Mouse (Mus musculus): Measurements from ENCODE around the gene Trmt1. TPM values are rescaled to one million over a fixed set of nuclear protein-coding genes. Genes with fewer than 3 reads are reported as not detected.

Trmt1 gene
- polyA plus RNA-seq, 1 experiment from 2014 or later, result 54.7 TPM

GRCm38 (mm10) chr8:84731371-84732177 is 45.5 kb downstream of the Trmt1 start:
- WGBS, result 42% methylated on average over 11 of the region's 11 CpGs
- ATAC-seq (ENCODE audit: low read depth), result peak; percentile 1; the same call in 1 of the 2 replicates
- Histone ChIP-seq H3K27me3 (ENCODE audit: control insufficient read depth, insufficient read depth, low read depth, low read length) (no peaks in the 10 kb centered on the region), H3K27ac (ENCODE audit: low read length) (peak overlapping the region; percentile 87), H3K9ac (ENCODE audit: low read length) (peak overlapping the region; percentile 58; the same call in 1 of the 2 replicates), H3K36me3 (ENCODE audit: control insufficient read depth, insufficient read depth, low read length) (peaks cover 5% of the 10 kb centered on the region; the same call in 1 of the 2 replicates), H3K4me2 (ENCODE audit: low read depth, low read length) (peak overlapping the region; percentile 17; the same call in 1 of the 2 replicates), H3K4me3 (ENCODE audit: low read length) (no peak overlapping the region), H3K9me3 (ENCODE audit: control insufficient read depth, low read length) (no peaks in the 10 kb centered on the region), H3K4me1 (replicated peaks; ENCODE audit: control insufficient read depth, insufficient read depth, low read length) (peaks cover 64% of the 10 kb centered on the region)

GRCm38 (mm10) chr8:84732545-84732944 is 46.4 kb downstream of the Trmt1 start:
- H3K9me3 ChIP-seq (ENCODE audit: control insufficient read depth, low read length), result no peaks in the 10 kb centered on the region
- H3K36me3 ChIP-seq (ENCODE audit: control insufficient read depth, insufficient read depth, low read length), result no peaks in the 10 kb centered on the region
- H3K9ac ChIP-seq (ENCODE audit: low read length), result no peak overlapping the region
- 42% methylated on average over 5 of the region's 5 CpGs for WGBS
- no peak for ATAC-seq (ENCODE audit: low read depth)
- H3K4me1 ChIP-seq (replicated peaks; ENCODE audit: control insufficient read depth, insufficient read depth, low read length), result peaks cover 57% of the 10 kb centered on the region
- peak overlapping the region; percentile 87 for H3K27ac ChIP-seq (ENCODE audit: low read length)
- H3K4me2 ChIP-seq (ENCODE audit: low read depth, low read length), result no peak overlapping the region
- H3K27me3 ChIP-seq (ENCODE audit: control insufficient read depth, insufficient read depth, low read depth, low read length), result no peaks in the 10 kb centered on the region
- H3K4me3 ChIP-seq (ENCODE audit: low read length), result no peak overlapping the region

- 37% methylated on average over 6 of the region's 6 CpGs for WGBS
- H3K27ac ChIP-seq (ENCODE audit: low read length), result peak overlapping the region; percentile 87; the same call in 1 of the 2 replicates
- H3K4me3 ChIP-seq (ENCODE audit: low read length), result no peak overlapping the region
- H3K36me3 ChIP-seq (ENCODE audit: control insufficient read depth, insufficient read depth, low read length), result no peaks in the 10 kb centered on the region
- peaks cover 58% of the 10 kb centered on the region for H3K4me1 ChIP-seq (replicated peaks; ENCODE audit: control insufficient read depth, insufficient read depth, low read length)
- ATAC-seq (ENCODE audit: low read depth), result no peak
- peak overlapping the region; percentile 29; the same call in 1 of the 2 replicates for H3K9ac ChIP-seq (ENCODE audit: low read length)
- 0 out of 2 replicates have a peak overlapping the region, but pooled peaks have one; percentile 4 for H3K4me2 ChIP-seq (ENCODE audit: low read depth, low read length)
- H3K9me3 ChIP-seq (ENCODE audit: control insufficient read depth, low read length), result no peaks in the 10 kb centered on the region
- H3K27me3 ChIP-seq (ENCODE audit: control insufficient read depth, insufficient read depth, low read depth, low read length), result no peaks in the 10 kb centered on the region
Measured at GRCm38 (mm10) chr8:84732996-84733395, 46.9 kb downstream of the Trmt1 start.

- H3K27me3 ChIP-seq (ENCODE audit: control insufficient read depth, insufficient read depth, low read depth, low read length), result no peaks in the 10 kb centered on the region
- ATAC-seq (ENCODE audit: low read depth), result no peak
Measured at GRCm38 (mm10) chr8:84733959-84734358, 47.9 kb downstream of the Trmt1 start.

GRCm38 (mm10) chr8:84734680-84735079 is 48.6 kb downstream of the Trmt1 start:
- no peaks in the 10 kb centered on the region for H3K27me3 ChIP-seq (ENCODE audit: control insufficient read depth, insufficient read depth, low read depth, low read length)
- H3K4me2 ChIP-seq (ENCODE audit: low read depth, low read length), result no peak overlapping the region
- WGBS, result 78% methylated on average over 2 of the region's 2 CpGs
- H3K36me3 ChIP-seq (ENCODE audit: control insufficient read depth, insufficient read depth, low read length), result no peaks in the 10 kb centered on the region
- H3K9ac ChIP-seq (ENCODE audit: low read length), result no peak overlapping the region
- H3K9me3 ChIP-seq (ENCODE audit: control insufficient read depth, low read length), result no peaks in the 10 kb centered on the region
- no peak overlapping the region for H3K4me3 ChIP-seq (ENCODE audit: low read length)
- no peak overlapping the region for H3K27ac ChIP-seq (ENCODE audit: low read length)
- peaks cover 68% of the 10 kb centered on the region for H3K4me1 ChIP-seq (replicated peaks; ENCODE audit: control insufficient read depth, insufficient read depth, low read length)
- no peak for ATAC-seq (ENCODE audit: low read depth)

More at GRCm38 (mm10) chr8:84733959-84734358, 47.9 kb downstream of the Trmt1 start:
- H3K4me2 ChIP-seq (ENCODE audit: low read depth, low read length), result no peak overlapping the region
- H3K4me1 ChIP-seq (replicated peaks; ENCODE audit: control insufficient read depth, insufficient read depth, low read length), result peaks cover 65% of the 10 kb centered on the region
- no peaks in the 10 kb centered on the region for H3K9me3 ChIP-seq (ENCODE audit: control insufficient read depth, low read length)
- H3K36me3 ChIP-seq (ENCODE audit: control insufficient read depth, insufficient read depth, low read length), result no peaks in the 10 kb centered on the region
- no peak overlapping the region for H3K4me3 ChIP-seq (ENCODE audit: low read length)
- no peak overlapping the region for H3K27ac ChIP-seq (ENCODE audit: low read length)
- no peak overlapping the region for H3K9ac ChIP-seq (ENCODE audit: low read length)
- WGBS, result 88% methylated on average over 6 of the region's 6 CpGs

GRCm38 (mm10) chr8:84735597-84735996 is 49.5 kb downstream of the Trmt1 start:
- H3K27me3 ChIP-seq (ENCODE audit: control insufficient read depth, insufficient read depth, low read depth, low read length), result no peaks in the 10 kb centered on the region
- no peak overlapping the region for H3K4me2 ChIP-seq (ENCODE audit: low read depth, low read length)
- H3K36me3 ChIP-seq (ENCODE audit: control insufficient read depth, insufficient read depth, low read length), result no peaks in the 10 kb centered on the region
- no peak overlapping the region for H3K27ac ChIP-seq (ENCODE audit: low read length)
- no peak overlapping the region for H3K9ac ChIP-seq (ENCODE audit: low read length)
- H3K9me3 ChIP-seq (ENCODE audit: control insufficient read depth, low read length), result no peaks in the 10 kb centered on the region
- no peak for ATAC-seq (ENCODE audit: low read depth)
- no peak overlapping the region for H3K4me3 ChIP-seq (ENCODE audit: low read length)
- 69% methylated on average over 2 of the region's 2 CpGs for whole genome bisulfite sequencing
- H3K4me1 ChIP-seq (replicated peaks; ENCODE audit: control insufficient read depth, insufficient read depth, low read length), result peaks cover 68% of the 10 kb centered on the region

GRCm38 (mm10) chr8:84736521-84736920 is 50.4 kb downstream of the Trmt1 start:
- H3K27ac ChIP-seq (ENCODE audit: low read length), result no peak overlapping the region
- no peaks in the 10 kb centered on the region for H3K27me3 ChIP-seq (ENCODE audit: control insufficient read depth, insufficient read depth, low read depth, low read length)
- no peak overlapping the region for H3K9ac ChIP-seq (ENCODE audit: low read length)
- no peak for ATAC-seq (ENCODE audit: low read depth)
- no peak overlapping the region for H3K4me3 ChIP-seq (ENCODE audit: low read length)
- peaks cover 68% of the 10 kb centered on the region for H3K4me1 ChIP-seq (replicated peaks; ENCODE audit: control insufficient read depth, insufficient read depth, low read length)
- WGBS, result 90% methylated on average over 4 of the region's 4 CpGs
- H3K36me3 ChIP-seq (ENCODE audit: control insufficient read depth, insufficient read depth, low read length), result no peaks in the 10 kb centered on the region
- no peak overlapping the region for H3K4me2 ChIP-seq (ENCODE audit: low read depth, low read length)
- H3K9me3 ChIP-seq (ENCODE audit: control insufficient read depth, low read length), result no peaks in the 10 kb centered on the region

GRCm38 (mm10) chr8:84737608-84738007 is 51.5 kb downstream of the Trmt1 start:
- 7% methylated on average over 16 of the region's 16 CpGs for WGBS
- Histone ChIP-seq H3K4me3 (ENCODE audit: low read length) (no peak overlapping the region), H3K27ac (ENCODE audit: low read length) (no peak overlapping the region), H3K9ac (ENCODE audit: low read length) (no peak overlapping the region), H3K4me1 (replicated peaks; ENCODE audit: control insufficient read depth, insufficient read depth, low read length) (peaks cover 68% of the 10 kb centered on the region), H3K9me3 (ENCODE audit: control insufficient read depth, low read length) (no peaks in the 10 kb centered on the region), H3K36me3 (ENCODE audit: control insufficient read depth, insufficient read depth, low read length) (no peaks in the 10 kb centered on the region), H3K4me2 (ENCODE audit: low read depth, low read length) (peak overlapping the region; percentile 40; the same call in 1 of the 2 replicates), H3K27me3 (ENCODE audit: control insufficient read depth, insufficient read depth, low read depth, low read length) (no peaks in the 10 kb centered on the region)
- ATAC-seq (ENCODE audit: low read depth), result peak; percentile 29

GRCm38 (mm10) chr8:84738266-84738665 is 52.2 kb downstream of the Trmt1 start:
- Histone ChIP-seq H3K4me3 (ENCODE audit: low read length) (no peak overlapping the region), H3K9me3 (ENCODE audit: control insufficient read depth, low read length) (no peaks in the 10 kb centered on the region), H3K4me1 (replicated peaks; ENCODE audit: control insufficient read depth, insufficient read depth, low read length) (peaks cover 68% of the 10 kb centered on the region), H3K9ac (ENCODE audit: low read length) (peak overlapping the region; percentile 55), H3K27ac (ENCODE audit: low read length) (peak overlapping the region; percentile 70), H3K27me3 (ENCODE audit: control insufficient read depth, insufficient read depth, low read depth, low read length) (no peaks in the 10 kb centered on the region), H3K4me2 (ENCODE audit: low read depth, low read length) (no peak overlapping the region), H3K36me3 (ENCODE audit: control insufficient read depth, insufficient read depth, low read length) (no peaks in the 10 kb centered on the region)
- ATAC-seq (ENCODE audit: low read depth), result no peak
- WGBS, result 31% methylated on average over 10 of the region's 10 CpGs

All from lung, embryonic 16.5 days (tissue).